Comparison of ENCODE assay signal across 8 mouse cellular contexts in genomic region chr7:67243121-67243893, GRCm38 (mm10). TPM values are rescaled to one million over a fixed set of nuclear protein-coding genes. Genes with fewer than 3 reads are reported as not detected.
DNase-seq lines count a peak whose midpoint lies in the region; ATAC-seq and TF ChIP-seq lines count a peak whose summit lies in the region.

No protein-coding gene starts in this region.

- H3K27ac ChIP-seq in layer of hippocampus, adult 2 months, result peak overlapping the region; percentile 2; the same call in 1 of the 2 replicates
- no peak overlapping the region for H3K27ac ChIP-seq in bone marrow, adult 2 months (ENCODE audit: control insufficient read depth, insufficient read depth, low read depth, low read length, poor library complexity)

- intact Hi-C loops in left cerebral cortex, postnatal 4 days (cut with DNase I), result loop anchor here (2.0 kb wide), 1 partner anchor 387 kb away; no protein-coding TSS in a partner anchor

- peak; percentile 88 for TF ChIP-seq CTCF in layer of hippocampus, adult 2 months (conservative IDR thresholded peaks at IDR 0.05)
- 0 out of 2 replicates have a peak, but pooled peaks have one; percentile 12 for TF ChIP-seq CTCF in bone marrow, adult 2 months (IDR thresholded peaks at IDR 0.05; ENCODE audit: control insufficient read depth, insufficient read depth, low read length)

- no peak for TF ChIP-seq POLR2A in bone marrow, adult 2 months (IDR thresholded peaks at IDR 0.05; ENCODE audit: borderline replicate concordance, control insufficient read depth, low read depth, low read length)

- no peak overlapping the region for H3K4me3 ChIP-seq in layer of hippocampus, adult 2 months
- no peak overlapping the region for H3K4me3 ChIP-seq in bone marrow, adult 2 months (replicated peaks; ENCODE audit: control insufficient read depth, low read depth, low read length)

- no peak; the same call in 1 of the 2 replicates for ATAC-seq in cerebellum, adult (ENCODE audit: insufficient number of reproducible peaks, low FRiP score, low TSS enrichment)

- DNase-seq in cerebellum, adult 9-10 months, result peak; percentile 78
- DNase-seq in layer of hippocampus, adult 2 months (ENCODE audit: low spot score in 2 of 2), result no peak
- no peak for DNase-seq in layer of hippocampus, adult 8-10 months (ENCODE audit: low spot score in 2 of 2)
- DNase-seq in lung, postnatal 10 days, result peak; percentile 47
- DNase-seq in thymus, postnatal 36 days, result no peak
- DNase-seq in left cerebral cortex, postnatal 4 days, result no peak

- no peaks in the 10 kb centered on the region; the same call in 1 of the 2 replicates for H3K4me1 ChIP-seq in bone marrow, adult 2 months (ENCODE audit: control insufficient read depth, insufficient read depth, low read length)

- WGBS in bone marrow, adult 2 months, result 62% methylated on average over 2 of the region's 2 CpGs

RNA-seq across cellular contexts. Expression of gene Lysmd4, which starts 21.0 kb away (rescaled TPM):
- 10 to 100 TPM; 33.7 to 34.7 TPM for total RNA-seq in layer of hippocampus, adult 2 months (2021)
- total RNA-seq in layer of hippocampus, adult 8-10 months (2022), result 10 to 100 TPM; 31.5 to 34.1 (median 33.3) TPM
- 1.4 and 1.7 TPM in 2 replicates for polyA plus RNA-seq in bone marrow, adult 2 months (2011; ENCODE audit: insufficient read depth, insufficient read length, low replicate concordance, missing spikeins)
- 10 to 100 TPM; 32.5 to 35.4 TPM for total RNA-seq in left cerebral cortex, postnatal 4 days (2021)

Comparison
In these comparisons a context has a peak if more than half of its experiments do, and no peak if none do; other contexts are left out.
1. DNase-seq: peak in cerebellum, adult 9-10 months (single experiment) and lung, postnatal 10 days (single experiment); none in layer of hippocampus, adult 2 months (0 of 2), layer of hippocampus, adult 8-10 months (0 of 2), thymus, postnatal 36 days (0 of 2) and left cerebral cortex, postnatal 4 days (single experiment).